Mouse (Mus musculus): ENCODE measurements around the gene Gm10320.

DNA sequence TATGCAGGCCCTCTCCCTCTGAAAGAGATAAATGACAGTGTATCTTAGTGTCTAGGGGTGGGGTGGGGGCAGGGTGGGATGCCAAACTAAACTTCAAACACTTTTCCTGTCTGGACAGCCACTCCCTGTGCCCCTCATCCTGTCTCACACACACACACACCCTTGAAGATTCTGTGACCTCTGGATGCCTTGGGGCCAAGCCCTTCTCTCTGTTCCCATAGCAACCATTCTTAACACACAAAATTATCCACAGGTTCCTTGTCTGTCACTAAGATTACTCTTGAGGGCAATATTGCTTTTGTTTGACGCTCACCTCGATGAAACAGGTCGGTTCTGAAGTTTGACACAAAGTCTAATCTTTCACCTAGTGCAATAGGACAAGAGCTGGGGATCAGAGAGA lies 39.5 kb upstream of the Gm10320 start:
- TF ChIP-seq CTCF (IDR thresholded peaks at IDR 0.05; ENCODE audit: low read depth), result no peak
- no peak for TF ChIP-seq EP300 (optimal IDR thresholded peaks at IDR 0.05)
